Mouse (Mus musculus): Measurements from ENCODE around the gene Apobec1. TPM values are rescaled to one million over a fixed set of nuclear protein-coding genes. Genes with fewer than 3 reads are reported as not detected.
"Not testable (repeated sequence)": the region's sequence is repeated elsewhere in the genome, so short reads cannot be mapped to it uniquely, and the experiment has no call there.

The Apobec1 gene
- total RNA-seq, 2 experiments from 2014 or later: 2.1 to 3.1 TPM

- intact Hi-C loops (cut with DNase I): no loop called here
- DNase-seq: no peak
Observed at GRCm38 (mm10) chr6:122605483-122605882, 3.2 kb upstream of the Apobec1 start.

DNA sequence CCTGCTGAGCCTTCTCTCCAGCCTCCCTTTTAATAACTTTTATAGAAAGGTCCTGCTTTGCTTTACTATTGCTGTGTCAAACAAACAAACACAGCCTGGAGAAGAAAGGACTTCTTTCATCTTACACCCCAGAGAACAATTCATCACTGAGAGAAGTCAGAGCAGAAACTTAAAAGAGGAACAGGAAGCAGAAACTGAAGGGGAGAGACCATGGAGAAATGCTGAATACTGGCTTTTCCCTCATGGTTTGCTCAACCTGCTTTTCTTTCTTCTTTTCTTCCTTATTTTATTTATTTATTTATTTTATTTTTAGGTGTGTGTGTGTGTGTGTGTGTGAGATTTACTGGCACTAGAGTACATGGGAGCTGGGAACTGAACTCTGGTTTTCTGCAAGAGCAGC is 2.0 kb upstream of the Apobec1 start:
- intact Hi-C loops (cut with DNase I): no loop called here
- no peak for DNase-seq

DNA sequence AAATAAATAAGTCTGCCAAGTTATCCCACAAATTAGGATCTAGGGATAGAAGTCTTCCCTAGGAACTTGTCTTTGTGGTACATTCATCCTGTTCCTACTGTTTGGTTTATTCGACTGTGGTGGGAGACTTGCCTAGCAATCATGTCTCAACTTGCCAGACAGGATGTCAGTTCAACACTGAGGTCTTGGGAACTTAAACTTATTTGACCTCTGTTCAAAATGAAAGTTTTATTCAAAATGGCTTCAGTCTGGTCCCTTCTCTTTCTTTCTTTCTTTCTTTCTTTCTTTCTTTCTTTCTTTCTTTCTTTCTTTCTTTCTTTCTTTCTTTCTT is 713 bp upstream of the Apobec1 start:
- DNase-seq: no peak
- intact Hi-C loops (cut with DNase I): no loop called here

DNA sequence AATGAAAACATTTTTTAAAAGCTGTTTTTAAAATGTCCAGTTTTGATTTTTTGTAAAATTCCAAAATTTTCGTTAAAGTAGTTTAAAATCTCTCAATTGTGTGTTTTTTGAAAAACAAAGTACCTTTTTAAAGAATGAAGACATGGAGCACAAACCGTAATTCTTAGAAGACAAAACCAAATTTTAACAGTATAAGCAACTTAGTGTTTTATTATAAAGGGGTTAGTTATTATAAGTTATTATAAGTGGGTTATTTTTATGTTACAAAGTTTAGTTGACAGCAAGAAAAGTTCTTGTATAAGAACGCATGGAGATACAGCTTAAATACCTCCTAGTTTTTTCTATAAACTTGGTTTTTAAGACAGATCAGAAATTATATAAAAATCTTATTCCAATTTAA is 629 bp downstream of the Apobec1 start:
- DNase-seq: no peak
- intact Hi-C loops (cut with DNase I): no loop called here

GRCm38 (mm10) chr6:122601031-122601430 is 1.2 kb downstream of the Apobec1 start:
- DNase-seq: no peak
- intact Hi-C loops (cut with DNase I): no loop called here

DNA sequence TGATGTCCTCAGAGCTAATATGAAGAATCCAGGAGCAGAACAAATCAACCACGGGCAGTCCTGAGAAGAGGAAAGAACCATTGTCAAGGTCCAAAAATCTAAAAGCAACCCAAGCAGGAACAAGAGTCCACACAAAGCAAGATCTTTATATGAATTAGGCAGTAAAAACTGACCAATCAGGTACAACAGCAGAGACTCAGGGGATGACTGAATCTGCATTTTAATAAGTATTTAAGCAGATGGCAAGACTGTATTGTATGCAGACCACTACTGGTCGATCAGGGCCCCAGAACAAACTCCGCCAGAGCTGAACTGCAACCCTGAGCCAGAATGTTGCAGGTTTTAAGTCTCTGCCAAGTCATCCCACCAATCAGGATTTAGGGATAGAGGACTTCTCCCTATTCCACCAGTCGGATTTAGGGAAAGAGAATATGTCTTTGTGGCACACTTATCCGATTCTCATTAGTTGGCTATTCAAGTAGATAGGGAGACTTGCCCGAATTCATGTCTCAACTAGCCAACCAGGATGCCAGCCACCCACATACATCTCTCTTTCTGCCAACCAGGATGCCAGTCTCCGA is 2.1 kb downstream of the Apobec1 start:
- intact Hi-C loops (cut with DNase I): no loop called here
- no peak for DNase-seq

DNA sequence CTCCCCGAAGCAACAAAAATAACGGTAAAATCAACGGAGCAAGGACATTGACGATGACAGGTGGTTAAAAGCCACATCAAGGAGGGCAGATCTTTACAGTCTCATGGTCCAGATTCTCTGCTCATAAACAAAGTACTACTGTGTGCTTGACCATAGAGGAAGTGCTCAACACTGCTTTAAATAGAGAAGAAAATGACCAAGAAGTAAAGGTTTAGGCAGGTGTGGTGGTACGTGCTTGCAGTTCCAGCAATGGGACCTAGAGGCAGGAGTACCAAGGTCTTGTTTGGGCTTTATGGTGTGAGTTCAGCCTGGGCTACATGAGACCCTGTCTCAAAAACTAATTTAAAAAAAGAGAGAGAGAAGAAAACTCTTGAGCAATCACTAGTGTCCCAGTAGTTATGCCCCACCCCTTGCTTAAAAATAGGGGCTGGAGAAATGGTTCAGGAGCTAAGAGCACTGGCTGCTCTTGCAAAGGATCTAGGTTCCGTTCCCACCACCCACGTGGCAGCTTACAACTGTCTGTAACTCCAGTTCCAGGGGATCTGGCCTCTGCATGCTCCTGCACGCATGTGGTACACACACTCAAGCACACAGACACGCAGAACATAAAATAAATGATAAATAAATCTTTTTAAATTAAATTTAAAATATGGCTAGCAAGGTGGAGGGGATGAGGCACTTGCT is 3.0 kb downstream of the Apobec1 start:
- DNase-seq: no peak
- intact Hi-C loops (cut with DNase I): no loop called here

- DNase-seq: no peak
- intact Hi-C loops (cut with DNase I): no loop called here
Observed at GRCm38 (mm10) chr6:122598436-122598835, 3.8 kb downstream of the Apobec1 start.

DNA sequence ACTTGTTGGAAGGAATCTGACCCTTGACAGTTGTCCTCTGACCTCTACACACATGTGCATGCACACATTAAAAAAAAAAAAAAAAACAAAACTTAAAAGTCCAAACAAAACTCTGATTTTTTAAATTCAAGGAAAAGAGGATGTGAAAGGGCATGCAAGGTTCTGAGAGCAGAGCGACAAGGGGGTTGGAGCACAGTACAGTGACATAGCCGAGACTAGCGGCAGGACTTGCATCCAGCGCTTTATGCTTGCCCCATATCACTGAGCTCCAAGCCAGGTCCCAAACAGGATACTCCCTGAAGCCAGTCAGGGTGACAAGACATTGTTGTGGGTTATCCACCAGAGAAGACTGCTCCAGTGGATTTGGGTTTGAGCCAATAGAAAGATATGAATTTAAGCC is 4.2 kb downstream of the Apobec1 start:
- intact Hi-C loops (cut with DNase I): no loop called here

GRCm38 (mm10) chr6:122596608-122597007 is 5.6 kb downstream of the Apobec1 start:
- intact Hi-C loops (cut with DNase I): no loop called here
- no peak for DNase-seq

More for the DNA sequence above, 4.2 kb downstream of the Apobec1 start:
- DNase-seq: no peak

- intact Hi-C loops (cut with DNase I): no loop called here
- peak; percentile 19 for DNase-seq
Observed at GRCm38 (mm10) chr6:122595637-122596036, 6.6 kb downstream of the Apobec1 start.

DNA sequence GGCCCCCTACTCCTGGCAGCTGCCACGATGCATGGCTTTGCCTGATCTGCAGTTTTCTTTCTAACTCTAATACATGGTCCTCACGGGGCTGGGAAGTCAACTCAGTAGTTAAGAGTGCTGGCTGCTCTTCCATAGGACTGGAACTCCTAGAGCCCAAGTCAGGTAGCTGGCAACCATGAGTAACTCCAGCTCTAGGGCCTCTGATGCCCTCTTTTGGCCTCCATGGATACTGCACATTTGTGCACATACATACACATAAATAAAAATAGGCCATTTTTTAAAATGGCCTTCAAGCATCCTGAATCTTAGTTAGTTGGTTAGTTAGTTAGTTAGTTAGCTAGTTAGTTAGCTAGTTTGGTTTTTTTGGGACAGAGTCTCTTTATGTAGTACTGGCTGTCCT is 9.3 kb downstream of the Apobec1 start:
- DNase-seq: no peak
- intact Hi-C loops (cut with DNase I): no loop called here

DNA sequence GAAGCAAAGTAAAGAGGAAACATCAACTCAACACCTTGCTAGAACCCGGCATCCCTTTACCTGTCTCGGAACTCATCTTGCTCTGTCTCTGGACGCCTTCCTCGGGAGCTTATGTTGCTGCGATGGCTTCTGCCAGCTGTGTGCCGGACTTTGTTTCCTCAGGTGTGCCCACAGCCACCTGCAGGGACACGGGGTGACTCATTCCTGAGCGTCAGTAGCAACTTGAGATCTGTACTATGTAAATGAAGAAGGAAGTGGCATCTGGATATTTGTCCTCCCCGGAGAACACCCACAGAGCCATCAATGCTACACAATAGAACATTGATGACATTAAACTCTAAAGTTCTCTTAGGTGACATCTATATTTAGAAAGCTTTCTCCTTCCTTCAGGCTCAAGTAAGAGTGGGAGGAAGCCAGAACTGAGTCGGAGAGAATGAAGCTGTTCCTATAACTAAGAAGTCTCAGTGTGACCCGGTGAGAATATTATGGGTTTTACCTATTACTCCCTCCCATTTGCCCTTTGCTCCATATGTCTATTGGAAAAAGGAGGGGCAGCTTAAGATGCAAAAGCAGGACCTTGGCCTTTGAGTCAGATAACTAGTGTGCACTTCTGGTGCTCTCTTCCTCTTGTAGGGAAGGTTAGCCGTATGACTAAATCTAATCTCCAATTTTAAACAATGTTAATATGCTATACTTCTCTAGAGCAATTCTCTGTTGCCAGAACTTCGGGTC is 11.1 kb downstream of the Apobec1 start:
- DNase-seq: no peak
- intact Hi-C loops (cut with DNase I): no loop called here

DNA sequence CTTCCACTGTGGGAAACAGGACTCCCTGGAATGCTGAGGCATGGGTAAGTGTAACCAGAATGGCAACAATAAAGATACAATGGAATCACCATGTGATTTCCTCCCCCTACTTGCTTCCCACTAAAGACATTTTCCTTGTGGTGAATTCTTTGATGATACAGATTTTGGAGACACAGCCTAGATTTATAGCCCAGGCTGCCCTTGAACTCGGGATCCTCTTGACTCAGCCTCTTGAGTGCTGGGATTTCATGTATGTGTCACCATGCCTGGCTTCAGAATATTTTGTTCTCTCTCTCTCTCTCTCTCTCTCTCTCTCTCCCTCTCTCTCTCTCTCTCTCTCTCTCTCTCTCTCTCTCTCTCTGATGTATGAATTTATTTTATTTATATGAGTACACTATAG is 23.2 kb downstream of the Apobec1 start:
- intact Hi-C loops (cut with DNase I): no loop called here
- DNase-seq: no peak

GRCm38 (mm10) chr6:122577030-122577429 is 25.2 kb downstream of the Apobec1 start:
- DNase-seq: no peak
- intact Hi-C loops (cut with DNase I): no loop called here

DNA sequence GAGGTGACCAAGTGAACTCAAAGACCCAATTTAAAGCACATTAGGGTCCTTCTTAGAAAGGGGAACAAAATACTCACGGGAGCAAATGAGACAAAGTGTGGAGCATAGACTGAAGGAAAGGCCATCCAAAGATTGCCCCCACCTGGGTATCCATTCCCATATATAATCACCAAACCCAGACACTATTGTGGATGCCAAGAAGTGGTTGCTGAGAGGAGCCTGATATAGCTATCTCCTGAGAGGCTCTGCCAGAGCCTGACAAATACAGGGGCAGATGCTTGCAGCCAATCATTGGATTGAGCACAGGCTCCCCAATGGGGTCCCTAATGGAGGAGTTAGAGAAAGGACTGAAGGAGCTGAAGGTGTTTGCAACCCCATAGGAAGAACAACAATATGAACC is 27.2 kb downstream of the Apobec1 start:
- DNase-seq; intact Hi-C loops (cut with DNase I): not testable (repeated sequence)

DNA sequence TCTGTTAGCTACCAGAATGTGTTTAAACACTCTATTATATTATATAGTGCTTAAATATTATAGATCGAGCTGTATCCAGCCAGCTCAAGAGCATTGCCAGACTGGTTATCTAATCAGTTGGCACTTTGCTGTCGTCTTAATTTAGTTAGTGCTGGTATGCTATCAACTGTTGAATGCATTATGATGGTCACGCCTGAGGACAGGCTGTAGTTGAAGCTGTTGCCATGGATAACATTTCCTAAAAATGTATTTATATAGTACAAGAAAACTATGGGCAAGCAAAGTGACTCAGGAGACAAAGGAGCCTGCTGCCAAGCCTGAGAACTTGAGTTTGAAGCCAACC is 30.7 kb downstream of the Apobec1 start:
- intact Hi-C loops (cut with DNase I): no loop called here
- no peak for DNase-seq

GRCm38 (mm10) chr6:122570695-122571616 is 31.3 kb downstream of the Apobec1 start:
- intact Hi-C loops (cut with DNase I): no loop called here

DNA sequence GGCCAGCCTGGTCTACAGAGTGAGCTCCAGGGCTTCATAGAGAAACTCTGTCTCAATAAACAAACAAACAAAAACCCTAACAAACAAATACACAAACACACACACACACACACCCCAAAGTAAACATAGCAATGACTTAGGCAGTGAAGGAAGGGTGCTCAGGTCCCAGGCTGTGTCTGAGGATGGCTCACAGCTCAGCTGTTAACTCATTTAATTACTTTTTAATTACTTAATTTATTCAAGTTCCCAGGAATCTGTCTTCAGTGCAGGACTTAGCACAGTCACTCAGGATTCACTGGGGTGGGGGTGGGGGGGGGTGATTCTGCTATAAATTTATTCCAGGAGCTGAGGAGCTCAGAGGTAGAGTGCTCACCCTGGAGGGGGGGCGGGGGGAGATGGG is 32.5 kb downstream of the Apobec1 start:
- no peak for DNase-seq
- intact Hi-C loops (cut with DNase I): no loop called here

More at GRCm38 (mm10) chr6:122570695-122571616, 31.3 kb downstream of the Apobec1 start:
- DNase-seq: no peak

DNA sequence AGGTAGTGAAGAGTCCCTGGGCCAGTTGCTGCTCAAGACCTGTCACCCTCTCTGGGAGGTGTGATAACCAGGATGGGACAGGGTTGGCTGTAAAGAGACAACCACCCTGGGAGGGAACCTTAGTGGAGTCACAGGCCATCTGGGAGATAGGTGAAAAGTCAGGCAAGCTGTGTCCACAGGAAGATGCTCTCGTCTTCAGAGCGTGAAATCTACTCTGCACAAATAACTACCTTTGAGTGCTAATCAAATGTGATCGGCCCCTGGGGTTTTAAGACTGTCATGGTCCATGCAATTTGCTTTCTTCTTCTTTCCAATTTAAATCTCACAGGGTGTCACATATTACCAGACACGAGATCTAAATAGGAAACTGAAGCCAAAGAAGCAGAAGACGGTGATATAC is 33.1 kb downstream of the Apobec1 start:
- no peak for DNase-seq
- intact Hi-C loops (cut with DNase I): no loop called here

- intact Hi-C loops (cut with DNase I): no loop called here
- DNase-seq: no peak
Observed at GRCm38 (mm10) chr6:122565070-122565784, 37.0 kb downstream of the Apobec1 start.

All from left cerebral cortex, postnatal 4 days (tissue).